Mouse (Mus musculus): ENCODE results near the gene Cyth3.

DNA sequence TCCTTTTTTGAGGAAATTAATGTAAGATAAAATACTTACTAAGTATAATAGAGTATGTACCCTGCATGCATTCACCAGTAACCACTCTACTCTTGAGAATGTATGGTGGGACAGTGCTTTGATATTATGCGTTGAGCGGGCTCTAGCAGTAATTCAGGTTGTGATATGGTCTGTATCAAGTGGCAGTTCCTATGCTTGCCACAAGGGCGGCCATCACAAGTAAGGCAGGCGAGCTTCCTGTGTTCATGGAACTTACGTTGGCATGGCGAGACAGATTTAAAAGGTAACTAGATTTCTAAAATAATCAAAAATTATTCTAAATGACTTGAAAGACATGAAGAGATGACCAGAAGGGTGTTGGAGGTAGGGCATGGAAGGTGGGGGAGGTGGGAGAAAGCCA, 5.3 kb downstream of the Cyth3 start:
- TF ChIP-seq CTCF (conservative IDR thresholded peaks at IDR 0.05; ENCODE audit: low read length) (peak; percentile 43), POU5F1 (IDR thresholded peaks at IDR 0.05; ENCODE audit: borderline replicate concordance, low read length) (no peak), NANOG (IDR thresholded peaks at IDR 0.05; ENCODE audit: borderline replicate concordance, low read length) (no peak)

Measured in E14TG2a.4 (cell line).